Mouse (Mus musculus) embryo, embryonic 9.5 days (tissue): Measurements from ENCODE around the gene AI854703.
"Not testable (repeated sequence)": the region's sequence is repeated elsewhere in the genome, so short reads cannot be mapped to it uniquely, and the experiment has no call there.

Experiments used
- DNase-seq: peaks from one replicate; pipeline ENCODE4 v3.0.0-alpha.2; 2017; ENCODE audit errors: extremely low spot score

AI854703 gene

GRCm38 (mm10) chr6:48614756-48615155, 11.8 kb upstream of the AI854703 start:
- no peak for DNase-seq

DNA sequence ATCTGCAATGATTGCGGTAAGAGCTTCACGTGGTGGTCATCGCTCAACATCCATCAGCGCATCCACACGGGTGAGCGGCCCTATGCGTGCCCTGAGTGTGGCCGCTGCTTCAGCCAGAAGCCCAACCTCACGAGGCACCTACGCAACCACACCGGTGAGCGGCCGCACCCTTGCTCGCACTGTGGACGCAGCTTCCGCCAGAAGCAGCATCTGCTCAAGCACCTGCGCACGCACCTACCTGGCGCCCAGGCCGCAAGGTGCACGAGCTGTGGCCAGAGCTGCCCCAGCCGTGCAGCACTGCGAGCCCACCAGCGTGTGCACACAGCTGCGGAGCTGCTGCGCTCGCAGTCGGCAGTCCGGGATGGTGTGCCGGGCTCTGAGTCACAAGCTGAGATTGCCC, 6.5 kb upstream of the AI854703 start:
- no peak for DNase-seq

GRCm38 (mm10) chr6:48622186-48622843, 4.2 kb upstream of the AI854703 start:
- DNase-seq, result not testable (repeated sequence)

GRCm38 (mm10) chr6:48623460-48623859, 3.1 kb upstream of the AI854703 start:
- DNase-seq, result no peak

DNA sequence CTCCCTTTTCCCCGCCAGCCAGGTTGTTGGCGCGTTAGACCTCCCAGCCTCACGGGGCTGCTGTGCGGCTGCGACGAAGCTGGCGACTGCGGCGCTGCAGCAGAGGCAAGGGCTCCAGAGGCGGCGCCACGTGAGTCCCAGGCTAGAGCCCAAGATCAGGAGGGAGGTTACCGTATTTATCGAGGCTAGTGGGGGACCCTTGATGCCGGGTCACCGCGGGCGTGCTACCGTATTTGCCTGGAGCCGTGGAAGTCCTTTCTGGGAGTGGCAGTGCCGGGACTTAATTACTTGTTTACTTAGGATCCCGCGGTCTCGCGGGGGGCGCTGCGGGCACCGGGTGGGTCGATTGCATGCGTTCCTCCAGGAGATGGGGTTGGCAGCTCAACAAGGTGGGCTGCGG, 420 bp downstream of the AI854703 start:
- peak; percentile 61 for DNase-seq

DNA sequence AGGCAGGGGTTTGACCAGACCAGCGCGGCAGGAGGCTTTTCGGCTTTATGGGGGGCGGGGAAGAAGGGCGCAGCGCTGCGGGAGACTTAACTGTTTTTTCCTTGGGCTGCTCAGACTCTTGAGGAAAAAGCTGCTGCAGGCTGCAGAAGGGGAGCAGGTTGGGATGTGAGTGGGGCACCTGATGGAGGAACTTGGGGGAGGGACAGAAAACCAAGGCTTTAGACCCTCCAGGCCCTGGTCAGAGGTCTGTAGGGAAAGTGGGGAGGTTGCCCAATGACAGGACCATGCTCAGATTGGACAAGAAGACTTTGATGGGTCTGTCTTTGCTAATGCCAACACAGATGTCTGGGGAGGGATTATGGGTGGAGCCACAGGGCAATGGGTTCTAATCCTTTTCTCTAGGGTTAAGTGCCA, 954 bp downstream of the AI854703 start:
- no peak for DNase-seq

DNA sequence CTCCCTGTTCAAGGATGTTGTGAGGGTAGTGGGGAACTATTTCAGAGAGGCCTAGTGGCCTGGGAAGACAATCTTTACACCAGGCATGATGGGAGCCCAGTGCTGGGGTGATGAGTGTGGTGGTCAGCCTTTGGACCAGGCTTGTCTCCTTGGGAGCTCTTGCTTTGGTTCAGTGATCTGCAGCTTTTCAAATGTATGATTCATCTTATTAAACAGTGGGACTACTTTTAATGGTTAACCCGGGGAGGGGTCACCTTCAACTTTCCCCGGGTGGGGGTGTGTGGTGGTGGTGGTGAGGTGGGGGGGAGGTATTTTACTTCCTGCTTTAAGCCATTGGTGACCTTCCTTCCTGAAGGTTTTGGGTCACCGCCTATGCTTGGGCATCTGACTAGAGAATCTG, 1.8 kb downstream of the AI854703 start:
- no peak for DNase-seq

DNA sequence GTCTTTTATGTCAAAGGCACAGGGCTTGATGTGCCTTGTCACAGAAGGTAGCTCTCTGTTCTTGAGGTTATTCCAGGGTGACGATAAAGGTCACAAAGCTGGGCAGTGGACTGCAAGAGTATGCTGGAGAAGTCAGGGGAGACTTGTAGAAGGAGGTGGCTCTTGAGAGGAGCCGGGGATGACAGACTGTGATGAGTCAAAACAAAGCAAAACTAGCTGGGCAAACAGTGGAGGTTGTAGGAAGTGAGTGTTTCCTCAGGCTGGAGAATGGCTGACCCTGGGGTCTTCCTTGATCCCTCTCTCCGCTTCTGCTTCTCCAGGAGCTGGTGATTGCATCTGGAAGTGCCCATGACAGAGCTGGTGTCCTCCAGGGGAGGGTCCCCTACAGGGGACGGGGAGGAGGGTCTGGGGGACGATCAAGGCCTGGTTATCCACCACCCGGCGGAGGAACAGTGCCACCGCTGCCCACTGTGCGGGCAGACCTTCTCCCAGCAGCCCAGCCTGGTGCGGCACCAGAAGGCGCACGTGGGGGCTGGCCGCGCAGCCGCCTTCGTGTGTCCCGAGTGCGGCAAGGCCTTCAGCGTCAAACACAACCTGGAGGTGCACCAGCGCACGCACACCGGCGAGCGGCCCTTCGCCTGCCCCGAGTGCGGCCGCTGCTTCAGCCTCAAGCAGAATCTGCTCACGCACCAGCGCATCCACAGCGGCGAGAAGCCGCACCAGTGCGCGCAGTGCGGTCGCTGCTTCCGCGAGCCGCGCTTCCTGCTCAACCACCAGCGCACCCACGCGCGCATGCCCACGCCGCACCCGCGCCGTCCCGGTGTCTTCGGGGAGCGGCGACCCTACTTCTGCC, 2.5 kb downstream of the AI854703 start:
- peak; percentile 31 for DNase-seq

GRCm38 (mm10) chr6:48629661-48630034, 3.1 kb downstream of the AI854703 start:
- DNase-seq, result no peak

DNA sequence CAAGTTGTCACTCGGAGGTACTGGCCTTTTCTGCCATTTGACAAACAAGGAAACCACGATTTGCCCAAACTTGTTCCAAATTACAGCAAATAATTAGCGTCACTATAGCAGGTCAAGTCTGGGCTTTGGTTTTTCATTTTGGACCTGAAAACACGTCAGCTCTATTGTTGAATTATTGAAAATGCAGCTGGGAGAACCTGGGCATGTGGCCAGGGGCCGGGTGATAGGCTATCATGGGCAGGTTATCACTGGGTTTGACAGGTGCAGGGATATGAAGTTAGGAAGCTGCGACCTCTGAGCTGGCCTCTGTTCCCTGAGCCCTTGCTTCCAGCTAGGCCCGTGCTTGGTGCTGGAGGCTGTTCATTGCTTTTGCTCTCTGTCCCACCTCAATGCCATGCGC, 4.3 kb downstream of the AI854703 start:
- DNase-seq, result no peak

DNA sequence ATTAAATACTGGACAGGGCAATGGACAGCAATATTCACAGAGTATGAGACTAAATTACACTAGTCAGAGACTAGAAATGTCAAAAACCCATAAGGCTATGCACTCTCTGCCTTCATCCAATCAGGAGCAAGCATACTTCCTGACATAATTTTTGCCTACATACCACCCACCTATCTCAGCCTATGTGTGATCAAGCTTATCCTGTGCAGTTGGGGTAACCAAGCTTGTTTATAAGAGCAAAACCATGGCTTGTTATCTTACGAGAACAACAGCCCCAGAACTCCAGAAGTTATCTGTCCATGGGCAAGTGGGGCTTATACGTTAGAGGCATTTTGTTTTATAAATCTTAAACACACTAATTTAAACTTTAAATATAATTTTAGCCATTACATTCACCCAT, 8.5 kb downstream of the AI854703 start:
- no peak for DNase-seq

- no peak for DNase-seq
These were observed 10.0 kb downstream of the AI854703 start for GRCm38 (mm10) chr6:48636515-48636914.

GRCm38 (mm10) chr6:48637811-48638500, 11.4 kb downstream of the AI854703 start:
- DNase-seq, result no peak

- no peak for DNase-seq
These were observed 12.0 kb downstream of the AI854703 start for GRCm38 (mm10) chr6:48638553-48638952.

DNA sequence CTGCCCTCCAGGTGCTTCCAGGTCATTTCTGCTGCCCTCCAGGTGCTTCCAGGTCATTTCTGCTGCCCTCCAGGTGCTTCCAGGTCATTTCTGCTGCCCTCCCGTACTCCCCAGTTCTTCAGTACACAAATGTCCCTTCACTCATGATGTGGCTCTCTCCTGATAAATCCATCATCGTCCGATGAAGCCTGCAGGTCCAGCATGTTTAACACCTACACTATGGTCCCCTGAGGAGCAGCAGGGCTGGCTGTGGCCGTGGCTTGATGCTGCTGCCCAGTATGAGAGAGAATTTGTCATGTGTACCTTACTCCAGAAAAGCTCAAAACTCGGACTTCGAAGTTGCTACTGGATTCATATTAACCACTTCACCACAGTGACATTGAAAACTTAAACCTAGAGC, 14.8 kb downstream of the AI854703 start:
- DNase-seq, result no peak

DNA sequence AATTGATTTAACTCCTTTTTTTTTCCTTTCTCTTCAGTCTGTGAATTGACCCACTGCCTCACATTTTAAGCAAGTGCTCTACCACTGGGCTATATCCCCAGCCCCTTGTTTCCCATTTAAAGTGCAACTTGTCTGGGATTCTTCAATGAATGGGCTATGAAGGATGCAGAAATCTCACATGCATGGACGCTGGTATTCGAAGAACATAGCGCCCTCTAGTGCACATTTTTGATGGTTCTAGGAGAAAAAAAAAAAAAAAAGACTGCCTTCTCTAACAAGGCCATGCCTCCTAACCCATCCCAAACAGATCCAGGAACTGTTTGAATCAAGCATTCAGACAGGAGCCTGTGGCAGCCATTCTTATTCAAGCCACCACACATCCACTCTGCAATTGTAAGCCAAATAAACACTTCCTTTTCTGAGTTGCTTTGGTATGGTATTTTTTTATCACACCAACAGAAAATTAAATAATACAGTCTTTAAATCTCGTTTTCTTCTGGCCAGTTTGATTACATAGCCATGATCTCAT, 16.3 kb downstream of the AI854703 start:
- DNase-seq, result peak; percentile 64

- DNase-seq, result peak; percentile 67
These were observed 19.2 kb downstream of the AI854703 start for GRCm38 (mm10) chr6:48645660-48646308.

- no peak for DNase-seq
These were observed 19.7 kb downstream of the AI854703 start for GRCm38 (mm10) chr6:48646309-48646690.

DNA sequence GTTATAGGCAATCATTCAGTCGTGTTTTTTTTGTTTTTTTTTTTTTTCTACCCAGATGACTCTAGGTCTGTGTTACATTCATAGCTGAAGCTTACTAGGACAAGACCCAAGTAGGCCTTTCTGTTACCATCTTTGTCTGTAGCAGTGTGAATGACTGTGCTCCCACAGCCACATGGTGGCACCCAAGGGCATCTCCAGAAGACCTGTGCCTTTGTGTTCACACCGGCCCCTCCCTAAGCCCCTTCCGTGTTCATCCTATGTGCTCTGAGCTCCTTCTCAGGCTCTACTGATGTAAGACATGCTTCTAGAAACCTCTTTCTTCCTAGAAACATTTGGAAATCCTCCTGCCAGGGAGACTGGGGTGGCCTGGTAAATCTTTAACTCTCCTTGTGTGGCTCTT, 20.4 kb downstream of the AI854703 start, which contains the start of gene Gimap8:
Gene Gimap8, plus strand, starts transcription at position 240 of the 400 bp plus-strand sequence.
- DNase-seq, result peak; percentile 21

- no peak for DNase-seq
These were observed 21.0 kb downstream of the AI854703 start for GRCm38 (mm10) chr6:48647611-48648010.

DNA sequence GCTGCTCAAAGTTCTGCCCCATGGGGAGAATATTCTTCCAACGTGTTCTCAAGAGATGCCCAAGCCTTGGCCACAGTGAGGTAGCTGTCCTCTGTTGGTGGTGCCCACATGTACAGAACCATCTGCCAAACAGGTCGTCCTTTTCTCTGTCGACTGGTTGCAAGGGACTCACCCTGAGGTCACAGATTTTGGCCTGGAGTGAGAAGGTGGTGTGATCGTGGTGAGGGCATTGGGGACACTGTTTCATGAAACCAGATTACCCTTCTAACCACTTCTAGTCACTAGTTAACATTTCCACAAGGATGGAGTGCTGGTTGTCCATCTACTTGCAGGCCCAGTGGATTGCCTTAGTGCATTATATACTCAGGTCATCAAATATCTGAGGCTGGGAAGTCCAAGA, 22.2 kb downstream of the AI854703 start:
- no peak for DNase-seq

- DNase-seq, result no peak
These were observed 23.5 kb downstream of the AI854703 start for GRCm38 (mm10) chr6:48650041-48650440.
